Mouse (Mus musculus): ENCODE measurements around the gene Gm48552.

DNA sequence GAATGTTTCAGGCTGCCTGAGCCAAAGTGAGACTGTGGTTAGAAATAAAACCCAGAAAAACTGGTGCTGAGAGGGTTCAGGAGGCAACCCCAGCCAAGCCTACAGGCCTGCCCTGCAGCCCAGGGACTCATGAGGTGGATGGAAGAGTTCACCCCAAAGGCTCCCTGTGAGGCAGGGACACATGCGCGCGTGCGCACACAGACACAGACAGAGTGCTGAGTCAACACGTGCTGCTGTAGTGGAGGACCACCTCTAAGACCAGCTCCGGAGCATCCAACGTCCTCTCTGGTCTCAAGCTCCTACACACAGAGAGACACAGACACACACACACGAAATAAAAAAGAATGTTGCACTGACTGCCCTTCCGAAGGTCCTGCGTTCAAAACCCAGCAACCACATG lies 13.5 kb upstream of the Gm48552 start:
- no peak for TF ChIP-seq POLR2AphosphoS2 (IDR thresholded peaks at IDR 0.05; ENCODE audit: insufficient read length, low read depth)
- TF ChIP-seq POLR2A (IDR thresholded peaks at IDR 0.05; ENCODE audit: insufficient read length, low read depth) = no peak
- TF ChIP-seq MAX (IDR thresholded peaks at IDR 0.05; ENCODE audit: low read depth) = no peak
- TF ChIP-seq CEBPB (IDR thresholded peaks at IDR 0.05; ENCODE audit: insufficient read depth, poor library complexity, severe bottlenecking) = no peak
- no peak for TF ChIP-seq USF1 (IDR thresholded peaks at IDR 0.05; ENCODE audit: low read depth)
- TF ChIP-seq REST (IDR thresholded peaks at IDR 0.05; ENCODE audit: insufficient read depth, insufficient read length) = no peak
- no peak for TF ChIP-seq E2F4 (IDR thresholded peaks at IDR 0.05; ENCODE audit: insufficient read depth)
- TF ChIP-seq MYOD1 (IDR thresholded peaks at IDR 0.05; ENCODE audit: control insufficient read depth in 1 of 3, insufficient read length in 2 of 3, low read depth in 2 of 3) = no peak
- no peak for TF ChIP-seq MYOG (IDR thresholded peaks at IDR 0.05; ENCODE audit: control insufficient read depth in 1 of 3, insufficient read depth in 1 of 3, insufficient read length in 2 of 3, low read depth in 2 of 3)
- TF ChIP-seq TCF12 (IDR thresholded peaks at IDR 0.05; ENCODE audit: insufficient read depth, poor library complexity, severe bottlenecking) = no peak
- no peak for TF ChIP-seq SRF (IDR thresholded peaks at IDR 0.05; ENCODE audit: control insufficient read depth, insufficient read length, low read depth)
- no peak for TF ChIP-seq TCF3 (IDR thresholded peaks at IDR 0.05; ENCODE audit: insufficient read length, low read depth)

Data from myocyte (in vitro differentiated cells).